Mouse (Mus musculus): ENCODE measurements around the gene Gpank1. TPM values are rescaled to one million over a fixed set of nuclear protein-coding genes. Genes with fewer than 3 reads are reported as not detected.

Gene Gpank1
- total RNA-seq, 2 experiments from 2014 or later = 6.0 to 6.2 TPM

GRCm38 (mm10) chr17:35162121-35162520, 40.9 kb downstream of the Gpank1 start:
- no peak for DNase-seq

- peak; percentile 54 for DNase-seq
These were observed 41.5 kb downstream of the Gpank1 start for GRCm38 (mm10) chr17:35162730-35163129.

GRCm38 (mm10) chr17:35163326-35164081, 42.2 kb downstream of the Gpank1 start:
- no peak for DNase-seq

GRCm38 (mm10) chr17:35164218-35164567, 42.9 kb downstream of the Gpank1 start:
- DNase-seq = no peak

GRCm38 (mm10) chr17:35164568-35165450, 43.6 kb downstream of the Gpank1 start, which contains the start of gene Prrc2a:
Gene Prrc2a (minus strand): TSS chr17:35164897.
- DNase-seq = peak; percentile 98

GRCm38 (mm10) chr17:35165451-35166155, 44.3 kb downstream of the Gpank1 start:
- DNase-seq = no peak

GRCm38 (mm10) chr17:35166352-35167035, 45.2 kb downstream of the Gpank1 start:
- DNase-seq = peak; percentile 61

GRCm38 (mm10) chr17:35167794-35168193, 46.5 kb downstream of the Gpank1 start:
- no peak for DNase-seq

GRCm38 (mm10) chr17:35168541-35169207, 47.4 kb downstream of the Gpank1 start:
- DNase-seq = no peak

- DNase-seq = no peak
These were observed 51.4 kb downstream of the Gpank1 start for GRCm38 (mm10) chr17:35172445-35173234.

- no peak for DNase-seq
These were observed 52.1 kb downstream of the Gpank1 start for GRCm38 (mm10) chr17:35173329-35173728.

Other genes starting within 250 kb of the Gpank1 start
- 1 to 10 TPM; 7.9 TPM for gene Zbtb12, start 242.0 kb upstream of the Gpank1 start, total RNA-seq (2021)
- gene Gm20547, start 239.4 kb upstream of the Gpank1 start, total RNA-seq (2021) = not detected
- 1 to 10 TPM; 3.0 to 3.7 TPM for gene C2, start 223.2 kb upstream of the Gpank1 start, total RNA-seq (2021)
- gene Ehmt2, start 223.0 kb upstream of the Gpank1 start, total RNA-seq (2021) = 10 to 100 TPM; 55.7 to 56.8 TPM
- not detected for gene Slc44a4, start 207.0 kb upstream of the Gpank1 start, total RNA-seq (2021)
- 10 to 100 TPM; 10.1 to 11.7 TPM for gene Neu1, start 190.2 kb upstream of the Gpank1 start, total RNA-seq (2021)
- gene Hspa1b, start 162.2 kb upstream of the Gpank1 start, total RNA-seq (2021) = 1 to 10 TPM; 4.8 to 5.2 TPM
- not detected for gene Gm20481, start 151.5 kb upstream of the Gpank1 start, total RNA-seq (2021)
- gene Hspa1a, start 149.3 kb upstream of the Gpank1 start, total RNA-seq (2021) = 1 to 10 TPM; 2.6 to 2.9 TPM
- 1 to 10 TPM; 5.3 to 6.6 TPM for gene Hspa1l, start 148.8 kb upstream of the Gpank1 start, total RNA-seq (2021)
- gene Lsm2, start 139.6 kb upstream of the Gpank1 start, total RNA-seq (2021) = 10 to 100 TPM; 52.2 to 55.0 TPM
- 10 to 100 TPM; 46.7 to 49.0 TPM for gene Vars, start 120.5 kb upstream of the Gpank1 start, total RNA-seq (2021)
- gene Vwa7, start 104.9 kb upstream of the Gpank1 start, total RNA-seq (2021) = 1 to 10 TPM; 1.6 to 1.8 TPM
- 1 to 10 TPM in 1 of 2 experiments, under 1 TPM in 1; 0.74 to 1.3 TPM for gene Sapcd1, start 93.4 kb upstream of the Gpank1 start, total RNA-seq (2021)
- 1 to 10 TPM; 4.0 to 6.5 TPM for gene Msh5, start 74.7 kb upstream of the Gpank1 start, total RNA-seq (2021)
- 100 to 1,000 TPM; 166 to 167 TPM for gene Clic1, start 71.5 kb upstream of the Gpank1 start, total RNA-seq (2021)
- gene Ddah2, start 62.4 kb upstream of the Gpank1 start, total RNA-seq (2021) = 100 to 1,000 TPM; 104 to 106 TPM
- not detected for gene Ly6g6c, start 56.1 kb upstream of the Gpank1 start, total RNA-seq (2021)
- under 1 TPM in 1 of 2 experiments, not detected in 1; 0.47 TPM for gene Mpig6b, start 55.3 kb upstream of the Gpank1 start, total RNA-seq (2021)
- gene Ly6g6e, start 44.6 kb upstream of the Gpank1 start, total RNA-seq (2021) = not detected
- gene Ly6g6d, start 43.4 kb upstream of the Gpank1 start, total RNA-seq (2021) = 1 to 10 TPM; 1.6 to 2.4 TPM
- gene Ly6g6f, start 35.8 kb upstream of the Gpank1 start, total RNA-seq (2021) = not detected
- gene Abhd16a, start 32.2 kb upstream of the Gpank1 start, total RNA-seq (2021) = 10 to 100 TPM; 50.6 to 53.5 TPM
- gene Ly6g5c, start 13.2 kb upstream of the Gpank1 start, total RNA-seq (2021) = not detected
- gene Ly6g5b, start 6.0 kb upstream of the Gpank1 start, total RNA-seq (2021) = under 1 TPM; 0.52 to 0.62 TPM
- gene Csnk2b, start 598 bp downstream of the Gpank1 start, total RNA-seq (2021) = 100 to 1,000 TPM; 189 to 196 TPM
- gene D17H6S53E, start 4.9 kb downstream of the Gpank1 start, total RNA-seq (2021) = 10 to 100 TPM; 26.6 to 27.3 TPM
- not detected for gene Apom, start 10.6 kb downstream of the Gpank1 start, total RNA-seq (2021)
- 100 to 1,000 TPM; 318 to 321 TPM for gene Bag6, start 13.7 kb downstream of the Gpank1 start, total RNA-seq (2021)
- 100 to 1,000 TPM; 248 to 251 TPM for gene Prrc2a, start 43.4 kb downstream of the Gpank1 start, total RNA-seq (2021)
- gene Aif1, start 54.6 kb downstream of the Gpank1 start, total RNA-seq (2021) = 1 to 10 TPM; 2.9 to 3.4 TPM
- gene Lst1, start 67.0 kb downstream of the Gpank1 start, total RNA-seq (2021) = 1 to 10 TPM; 4.2 to 4.8 TPM
- gene Ltb, start 73.0 kb downstream of the Gpank1 start, total RNA-seq (2021) = 1 to 10 TPM in 1 of 2 experiments, under 1 TPM in 1; 0.81 to 1.0 TPM
- 1 to 10 TPM in 1 of 2 experiments, under 1 TPM in 1; 0.76 to 1.3 TPM for gene Tnf, start 80.6 kb downstream of the Gpank1 start, total RNA-seq (2021)
- gene Lta, start 83.9 kb downstream of the Gpank1 start, total RNA-seq (2021) = under 1 TPM; 0.26 to 0.32 TPM
- under 1 TPM in 1 of 2 experiments, not detected in 1; 0.52 TPM for gene Gm16181, start 99.4 kb downstream of the Gpank1 start, total RNA-seq (2021)
- gene Atp6v1g2, start 112.2 kb downstream of the Gpank1 start, total RNA-seq (2021) = 1 to 10 TPM; 8.0 to 9.3 TPM
- 10 to 100 TPM; 10.8 to 11.0 TPM for gene Nfkbil1, start 114.3 kb downstream of the Gpank1 start, total RNA-seq (2021)
- gene Ddx39b, start 120.3 kb downstream of the Gpank1 start, total RNA-seq (2021) = 100 to 1,000 TPM; 221 to 230 TPM
- gene H2-D1, start 141.3 kb downstream of the Gpank1 start, total RNA-seq (2021) = 10 to 100 TPM; 45.9 to 50.4 TPM
- under 1 TPM; 0.43 to 0.55 TPM for gene H2-Q1, start 198.9 kb downstream of the Gpank1 start, total RNA-seq (2021)
- under 1 TPM; 0.64 to 0.77 TPM for gene H2-Q2, start 220.8 kb downstream of the Gpank1 start, total RNA-seq (2021)

All from heart, postnatal 4 days (tissue).